ENCODE assay signal across 41 mouse cellular contexts in the genomic region with DNA sequence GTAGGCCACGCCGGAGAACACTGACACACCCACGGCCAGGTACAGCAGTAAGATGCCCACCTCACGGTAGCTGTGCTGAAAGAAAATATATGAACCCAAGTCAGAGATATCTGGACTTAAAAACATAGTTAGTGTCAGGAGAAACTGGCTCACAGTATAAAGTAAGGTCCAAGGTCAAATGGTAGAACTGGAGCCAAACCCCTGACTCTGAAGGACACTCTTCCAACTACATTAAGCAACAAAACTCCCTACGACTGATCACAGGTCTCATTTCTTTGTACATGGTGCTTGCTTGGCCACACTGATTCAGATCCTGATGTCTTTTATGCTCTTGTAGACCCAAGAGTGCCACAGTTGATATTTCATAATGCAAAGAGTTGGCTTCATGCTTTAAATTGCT. TPM values are rescaled to one million over a fixed set of nuclear protein-coding genes. Genes with fewer than 3 reads are reported as not detected.
"Had no signal": no experiment of that assay in that cellular context is flagged by ENCODE, and none has a peak within 500 bp of the region (broad histone marks: within the 10 kb centered on the region; RNA-seq: fewer than 3 reads in every experiment).

No protein-coding gene starts in this region.

- H3K4me3 ChIP-seq: heart, embryonic 10.5 days; heart, embryonic 12.5 days; hindbrain, embryonic 10.5 days; hindbrain, embryonic 12.5 days; intestine, embryonic 15.5 days; layer of hippocampus, adult 2 months; left cerebral cortex, adult 2 months; limb, embryonic 10.5 days; limb, embryonic 12.5 days; liver, embryonic 13.5 days; liver, embryonic 15.5 days had no signal

- H3K9me3 ChIP-seq: heart, embryonic 10.5 days; hindbrain, embryonic 10.5 days; hindbrain, embryonic 12.5 days; intestine, embryonic 15.5 days; limb, embryonic 10.5 days; limb, embryonic 12.5 days; liver, embryonic 13.5 days; liver, embryonic 15.5 days had no signal

- H3K36me3 ChIP-seq: heart, embryonic 10.5 days; heart, embryonic 12.5 days; hindbrain, embryonic 10.5 days; hindbrain, embryonic 12.5 days; intestine, embryonic 15.5 days; limb, embryonic 10.5 days; limb, embryonic 12.5 days; liver, embryonic 13.5 days; liver, embryonic 15.5 days had no signal

- DNase-seq: gastrocnemius, postnatal 10 days; gastrocnemius, postnatal 25 days; heart, adult 18-20 months; heart, postnatal 10 days; heart, postnatal 4 days; kidney, adult 18-20 months; kidney, adult 8-10 months; kidney, postnatal 10 days; kidney, postnatal 25 days; kidney, postnatal 4 days; liver; liver, embryonic 13.5 days; liver, postnatal 0 days had no signal

- H3K9ac ChIP-seq: heart, embryonic 12.5 days; hindbrain, embryonic 12.5 days; hindbrain, embryonic 14.5 days; intestine, embryonic 15.5 days; limb, embryonic 12.5 days; liver, embryonic 13.5 days; liver, embryonic 15.5 days; liver, postnatal 0 days had no signal

- H3K27ac ChIP-seq: heart, embryonic 10.5 days; hindbrain, embryonic 10.5 days; hindbrain, embryonic 12.5 days; hindbrain, embryonic 14.5 days; intestine, embryonic 15.5 days; layer of hippocampus, adult 2 months; left cerebral cortex, adult 2 months; limb, embryonic 10.5 days; limb, embryonic 12.5 days; liver, embryonic 13.5 days; liver, embryonic 15.5 days had no signal

- H3K4me2 ChIP-seq: heart, embryonic 12.5 days; hindbrain, embryonic 12.5 days; hindbrain, embryonic 14.5 days; intestine, embryonic 15.5 days; limb, embryonic 12.5 days; liver, embryonic 11.5 days; liver, embryonic 13.5 days; liver, embryonic 15.5 days had no signal

- ATAC-seq: hindbrain, embryonic 16.5 days; inflammation-experienced regulatory T-cells, adult 6 months; intestine, embryonic 15.5 days; intestine, postnatal 0 days; liver, postnatal 0 days had no signal

RNA-seq across cellular contexts. Expression of gene Kcns1, which starts 6.0 kb away (rescaled TPM):
- total RNA-seq: heart, postnatal 25 days had no signal
- polyA plus RNA-seq: heart, embryonic 10.5 days; hindbrain, embryonic 10.5 days; inflammation-experienced regulatory T-cells, adult 6 months; kidney, embryonic 14.5 days; liver, embryonic 11.5 days; liver, embryonic 13.5 days; liver, embryonic 15.5 days; liver, postnatal 0 days had no signal

RNA-seq across cellular contexts. Expression of gene Wfdc5, which starts 17.6 kb away (rescaled TPM):
- total RNA-seq: gastrocnemius, postnatal 25 days; gastrocnemius, postnatal 4 days; granulocyte monocyte progenitor cell, adult 5-6 weeks; heart, adult 18-20 months; heart, adult 8-10 months; heart, postnatal 10 days; heart, postnatal 25 days; heart, postnatal 4 days; layer of hippocampus, adult 2 months; layer of hippocampus, postnatal 10 days; layer of hippocampus, postnatal 25 days; left cerebral cortex, adult 2 months; left cerebral cortex, postnatal 14 days; left cerebral cortex, postnatal 36 days had no signal
- polyA plus RNA-seq: heart, embryonic 10.5 days; heart, embryonic 12.5 days; heart, embryonic 14.5 days; heart, embryonic 16.5 days; hindbrain, embryonic 10.5 days; hindbrain, embryonic 12.5 days; hindbrain, embryonic 14.5 days; hindbrain, embryonic 16.5 days; inflammation-experienced regulatory T-cells, adult 6 months; intestine, embryonic 15.5 days; kidney, embryonic 14.5 days; kidney, embryonic 16.5 days; limb, embryonic 10.5 days; limb, embryonic 12.5 days; liver, embryonic 11.5 days; liver, embryonic 13.5 days; liver, embryonic 15.5 days; liver, postnatal 0 days had no signal

RNA-seq across cellular contexts. Expression of gene Wfdc12, which starts 25.5 kb away (rescaled TPM):
- total RNA-seq: gastrocnemius, postnatal 10 days; gastrocnemius, postnatal 25 days; gastrocnemius, postnatal 4 days; heart, adult 18-20 months; heart, adult 8-10 months; heart, postnatal 10 days; heart, postnatal 25 days; heart, postnatal 4 days; layer of hippocampus, adult 2 months; layer of hippocampus, postnatal 10 days; layer of hippocampus, postnatal 25 days; left cerebral cortex, adult 2 months; left cerebral cortex, postnatal 14 days; left cerebral cortex, postnatal 36 days had no signal
- polyA plus RNA-seq: heart, embryonic 10.5 days; heart, embryonic 12.5 days; heart, embryonic 14.5 days; heart, embryonic 16.5 days; hindbrain, embryonic 10.5 days; hindbrain, embryonic 12.5 days; hindbrain, embryonic 14.5 days; hindbrain, embryonic 16.5 days; inflammation-experienced regulatory T-cells, adult 6 months; intestine, embryonic 15.5 days; intestine, postnatal 0 days; kidney, embryonic 14.5 days; kidney, embryonic 16.5 days; limb, embryonic 10.5 days; limb, embryonic 12.5 days; liver, embryonic 11.5 days; liver, embryonic 13.5 days; liver, embryonic 15.5 days had no signal

RNA-seq across cellular contexts. Expression of gene Wfdc15a, which starts 35.0 kb away (rescaled TPM):
- total RNA-seq: gastrocnemius, postnatal 10 days; gastrocnemius, postnatal 25 days; gastrocnemius, postnatal 4 days; granulocyte monocyte progenitor cell, adult 5-6 weeks; heart, adult 18-20 months; heart, adult 8-10 months; heart, postnatal 10 days; heart, postnatal 25 days; heart, postnatal 4 days; layer of hippocampus, adult 2 months; layer of hippocampus, postnatal 10 days; layer of hippocampus, postnatal 25 days; left cerebral cortex, adult 2 months; left cerebral cortex, postnatal 14 days; left cerebral cortex, postnatal 36 days had no signal
- polyA plus RNA-seq: heart, embryonic 10.5 days; heart, embryonic 12.5 days; heart, embryonic 14.5 days; heart, embryonic 16.5 days; hindbrain, embryonic 10.5 days; hindbrain, embryonic 12.5 days; hindbrain, embryonic 14.5 days; hindbrain, embryonic 16.5 days; inflammation-experienced regulatory T-cells, adult 6 months; intestine, embryonic 15.5 days; intestine, postnatal 0 days; kidney, embryonic 14.5 days; kidney, embryonic 16.5 days; limb, embryonic 10.5 days; limb, embryonic 12.5 days; limb, embryonic 14.5 days; liver, embryonic 11.5 days; liver, embryonic 13.5 days; liver, embryonic 15.5 days; liver, postnatal 0 days had no signal

RNA-seq across cellular contexts. Expression of gene Wfdc15b, which starts 56.5 kb away (rescaled TPM):
- total RNA-seq: gastrocnemius, postnatal 10 days; gastrocnemius, postnatal 25 days; gastrocnemius, postnatal 4 days; granulocyte monocyte progenitor cell, adult 5-6 weeks; heart, adult 18-20 months; heart, adult 8-10 months; heart, postnatal 10 days; heart, postnatal 25 days; heart, postnatal 4 days; layer of hippocampus, adult 2 months; layer of hippocampus, postnatal 10 days; layer of hippocampus, postnatal 25 days; left cerebral cortex, adult 2 months; left cerebral cortex, postnatal 14 days; left cerebral cortex, postnatal 36 days had no signal
- polyA plus RNA-seq: heart, embryonic 10.5 days; heart, embryonic 12.5 days; heart, embryonic 14.5 days; hindbrain, embryonic 10.5 days; hindbrain, embryonic 12.5 days; hindbrain, embryonic 14.5 days; hindbrain, embryonic 16.5 days; inflammation-experienced regulatory T-cells, adult 6 months; limb, embryonic 10.5 days; limb, embryonic 12.5 days; limb, embryonic 14.5 days; liver, embryonic 11.5 days; liver, embryonic 13.5 days; liver, embryonic 15.5 days had no signal
